Mouse (Mus musculus) forebrain, embryonic 11.5 days (tissue): Measurements from ENCODE around the gene Tnfaip8l2. TPM values are rescaled to one million over a fixed set of nuclear protein-coding genes. Genes with fewer than 3 reads are reported as not detected.

Experiments used
- ATAC-seq: fragments of 200-750 bp; cut with Nextera tagmentation; replicated peaks from 2 replicates; pipeline ENCODE4 v1.8.0; 2017; ENCODE audit warnings: moderate TSS enrichment; ENCODE audit not compliant: low FRiP score
- DNase-seq: peaks from one replicate; pipeline ENCODE4 v3.0.0-alpha.2; 2017; ENCODE audit warnings: low spot score
- H3K27ac ChIP-seq: fragments of 300-500 bp; sonication (generic); 2 replicates; pipeline ENCODE4 v1.5.1; 2014; ENCODE audit warnings: low read depth, low read length
- H3K27me3 ChIP-seq: fragments of 300-500 bp; sonication (generic); 2 replicates; pipeline ENCODE4 v1.6.1; 2014; ENCODE audit warnings: mild to moderate bottlenecking, low read length, mixed read lengths; ENCODE audit not compliant: control insufficient read depth, insufficient read depth
- H3K36me3 ChIP-seq: fragments of 300-500 bp; sonication (generic); 2 replicates; pipeline ENCODE4 v1.6.1; 2014; ENCODE audit warnings: mild to moderate bottlenecking, low read length, moderate library complexity, mixed read lengths; ENCODE audit not compliant: control insufficient read depth, insufficient read depth
- H3K4me1 ChIP-seq: fragments of 300-500 bp; sonication (generic); replicated peaks from 2 replicates; pipeline ENCODE4 v1.6.1; 2014; ENCODE audit warnings: low read length, mixed read lengths; ENCODE audit not compliant: control insufficient read depth, insufficient read depth
- H3K4me2 ChIP-seq: fragments of 300-500 bp; sonication (generic); 2 replicates; pipeline ENCODE4 v1.6.1; 2014; ENCODE audit warnings: low read depth, mild to moderate bottlenecking, low read length, moderate library complexity, mixed read lengths; ENCODE audit not compliant: severe bottlenecking
- H3K4me3 ChIP-seq: fragments of 300-500 bp; sonication (generic); 2 replicates; pipeline ENCODE4 v1.5.1; 2014; ENCODE audit warnings: low read depth, low read length
- H3K9ac ChIP-seq: fragments of 300-500 bp; sonication (generic); 2 replicates; pipeline ENCODE4 v1.6.1; 2014; ENCODE audit warnings: low read length
- H3K9me3 ChIP-seq: fragments of 300-500 bp; sonication (generic); 2 replicates; pipeline ENCODE4 v1.6.1; 2016; ENCODE audit warnings: low read length, mixed read lengths; ENCODE audit not compliant: control insufficient read depth
- WGBS: fragments of 180-500 bp; shearing (Covaris S2); extraction: QIAGEN DNeasy Blood & Tissue Kit; methylation state at CpG from one replicate; pipeline ENCODE4 v1.1.7; 2014; 5-methylcytosine and 5-hydroxymethylcytosine counted together
- microRNA-seq: library from miRNA; unstranded; fragments of <30 nt; microRNA quantifications from one replicate; pipeline ENCODE4, GENCODE M21; 2016; ENCODE audit not compliant: insufficient number of aligned reads
- polyA plus RNA-seq: library from polyadenylated mRNA; unstranded; fragments of >200 nt; fragmentation: Nextera tagmentation; extraction: Ambion mirVana; gene quantifications from 2 replicates; pipeline ENCODE4 v1.2.1, GENCODE M21; 2014

Gene Tnfaip8l2
- polyA plus RNA-seq, 1 experiment from 2014 or later: 1.3 TPM

DNA sequence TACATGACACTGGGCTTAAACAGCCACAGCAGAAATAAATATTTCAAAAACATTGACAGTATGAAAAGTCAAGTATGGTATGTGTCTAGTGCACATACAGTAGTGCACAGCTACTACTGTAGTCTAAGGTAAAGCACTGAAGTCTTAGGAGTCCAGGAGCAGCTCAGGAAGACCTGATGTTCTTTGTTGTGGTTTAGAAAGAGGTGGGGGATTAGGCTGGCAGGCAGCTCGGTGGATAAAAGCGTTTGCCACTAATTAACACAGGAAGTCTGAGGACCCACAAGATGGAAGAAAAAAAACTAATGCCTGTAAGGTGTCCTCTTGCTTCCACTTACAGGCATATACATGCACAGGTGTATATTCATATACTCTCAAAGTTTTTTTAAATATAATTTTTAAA, 41.3 kb downstream of the Tnfaip8l2 start:
- Histone ChIP-seq H3K4me2 (no peak overlapping the region), H3K4me1 (peaks cover 5% of the 10 kb centered on the region), H3K9me3 (no peaks in the 10 kb centered on the region), H3K4me3 (no peak overlapping the region), H3K27ac (no peak overlapping the region), H3K9ac (no peak overlapping the region), H3K27me3 (no peaks in the 10 kb centered on the region), H3K36me3 (no peaks in the 10 kb centered on the region)
- DNase-seq: no peak
- WGBS: 11% methylated on average over 2 of the region's 2 CpGs
- ATAC-seq: no peak

Small RNAs within 50 kb of the gene (microRNA-seq; reads per million reads assigned to microRNA genes)
- gene Mir8099-1: not detected

Other genes starting within 250 kb of the Tnfaip8l2 start
- 5.1 and 5.8 TPM in 2 replicates for gene Selenbp1, start 209.3 kb downstream of the Tnfaip8l2 start, polyA plus RNA-seq
- gene Rfx5, start 188.3 kb downstream of the Tnfaip8l2 start, polyA plus RNA-seq: 8.1 and 10.1 TPM in 2 replicates
- 23.1 and 23.9 TPM in 2 replicates for gene Pi4kb, start 167.6 kb downstream of the Tnfaip8l2 start, polyA plus RNA-seq
- 43.1 and 44.2 TPM in 2 replicates for gene Zfp687, start 126.9 kb downstream of the Tnfaip8l2 start, polyA plus RNA-seq
- 312 and 325 TPM in 2 replicates for gene Psmd4, start 99.7 kb downstream of the Tnfaip8l2 start, polyA plus RNA-seq
- 13.4 and 13.7 TPM in 2 replicates for gene Pip5k1a, start 35.4 kb downstream of the Tnfaip8l2 start, polyA plus RNA-seq
- 249 and 274 TPM in 2 replicates for gene Vps72, start 31.3 kb downstream of the Tnfaip8l2 start, polyA plus RNA-seq
- gene Tmod4, start 17.9 kb downstream of the Tnfaip8l2 start, polyA plus RNA-seq: 0.37 and 0.75 TPM in 2 replicates
- 77.4 and 88.0 TPM in 2 replicates for gene Scnm1, start 8.3 kb downstream of the Tnfaip8l2 start, polyA plus RNA-seq
- 11.7 and 12.4 TPM in 2 replicates for gene Lysmd1, start 8.3 kb downstream of the Tnfaip8l2 start, polyA plus RNA-seq
- 17.6 and 19.9 TPM in 2 replicates for gene Sema6c, start 18.1 kb upstream of the Tnfaip8l2 start, polyA plus RNA-seq
- gene Gabpb2, start 75.6 kb upstream of the Tnfaip8l2 start, polyA plus RNA-seq: 8.9 and 10.8 TPM in 2 replicates
- 120 and 124 TPM in 2 replicates for gene Cdc42se1, start 86.4 kb upstream of the Tnfaip8l2 start, polyA plus RNA-seq
- gene Mllt11, start 89.8 kb upstream of the Tnfaip8l2 start, polyA plus RNA-seq: 75.2 and 89.8 TPM in 2 replicates
- gene Gm128, start 99.2 kb upstream of the Tnfaip8l2 start, polyA plus RNA-seq: 0.17 and 0.21 TPM in 2 replicates
- gene Bnipl, start 108.8 kb upstream of the Tnfaip8l2 start, polyA plus RNA-seq: 0.39 and 0.72 TPM in 2 replicates
- 34.2 and 35.4 TPM in 2 replicates for gene Mindy1, start 139.0 kb upstream of the Tnfaip8l2 start, polyA plus RNA-seq
- gene Prune1, start 139.7 kb upstream of the Tnfaip8l2 start, polyA plus RNA-seq: 26.4 and 28.5 TPM in 2 replicates
- gene Anxa9, start 164.8 kb upstream of the Tnfaip8l2 start, polyA plus RNA-seq: 1.3 and 1.5 TPM in 2 replicates
- 111 and 122 TPM in 2 replicates for gene Cers2, start 172.4 kb upstream of the Tnfaip8l2 start, polyA plus RNA-seq
- gene Setdb1, start 214.8 kb upstream of the Tnfaip8l2 start, polyA plus RNA-seq: 74.9 and 76.7 TPM in 2 replicates